Mouse (Mus musculus) heart, postnatal 0 days (tissue): ENCODE measurements around the gene Syngr1. TPM values are rescaled to one million over a fixed set of nuclear protein-coding genes. Genes with fewer than 3 reads are reported as not detected.
A peak's percentile ranks its signal among the peaks of the same experiment; 100 is the strongest.

Experiments used
- ATAC-seq: fragments of 200-750 bp; cut with Nextera tagmentation; 2 replicates; pipeline ENCODE4 v1.8.0; 2017; ENCODE audit warnings: low read depth, moderate number of reproducible peaks, moderate library complexity; ENCODE audit not compliant: insufficient read depth
- DNase-seq: peaks from one replicate; pipeline ENCODE4 v3.0.0-alpha.2; 2016; ENCODE audit warnings: low spot score
- H3K27ac ChIP-seq: fragments of 300-500 bp; sonication (generic); 2 replicates; pipeline ENCODE4 v1.5.1; 2014; ENCODE audit warnings: low read depth, mild to moderate bottlenecking
- H3K27me3 ChIP-seq: fragments of 300-500 bp; sonication (generic); 2 replicates; pipeline ENCODE4 v1.6.1; 2014; ENCODE audit warnings: low read length, mixed read lengths; ENCODE audit not compliant: control insufficient read depth, insufficient read depth
- H3K36me3 ChIP-seq: fragments of 300-500 bp; sonication (generic); replicated peaks from 2 replicates; pipeline ENCODE4 v1.6.1; 2014; ENCODE audit warnings: low read length, mixed read lengths; ENCODE audit not compliant: control insufficient read depth, insufficient read depth
- H3K4me1 ChIP-seq: fragments of 300-500 bp; sonication (generic); 2 replicates; pipeline ENCODE4 v1.6.1; 2014; ENCODE audit warnings: antibody characterized with exemption; ENCODE audit not compliant: control insufficient read depth, insufficient read depth
- H3K4me2 ChIP-seq: fragments of 300-500 bp; sonication (generic); 2 replicates; pipeline ENCODE4 v1.6.1; 2014; ENCODE audit warnings: low read depth, mild to moderate bottlenecking, low read length, moderate library complexity
- H3K4me3 ChIP-seq: fragments of 300-500 bp; sonication (generic); 2 replicates; pipeline ENCODE4 v1.5.1; 2014; ENCODE audit warnings: low read depth, low read length
- H3K9ac ChIP-seq: fragments of 300-500 bp; sonication (generic); replicated peaks from 2 replicates; pipeline ENCODE4 v1.6.1; 2014; ENCODE audit warnings: low read depth, low read length, mixed read lengths
- H3K9me3 ChIP-seq: fragments of 300-500 bp; sonication (generic); replicated peaks from 2 replicates; pipeline ENCODE4 v1.6.1; 2016; ENCODE audit warnings: low read length; ENCODE audit not compliant: control insufficient read depth
- CTCF ChIP-seq: IDR thresholded peaks from 2 replicates; pipeline ENCODE4 v1.5.1; 2016; ENCODE audit warnings: antibody characterized with exemption, control low read depth, low read depth
- EP300 ChIP-seq: IDR thresholded peaks from 2 replicates; pipeline ENCODE4 v1.6.1; 2016; ENCODE audit warnings: antibody characterized with exemption, low read depth
- WGBS: fragments of 180-500 bp; shearing (Covaris S2); extraction: QIAGEN DNeasy Blood & Tissue Kit; methylation state at CpG from one replicate; pipeline ENCODE4 v1.1.7; 2014; 5-methylcytosine and 5-hydroxymethylcytosine counted together
- polyA plus RNA-seq: library from polyadenylated mRNA; unstranded; fragments of >200 nt; fragmentation: Nextera tagmentation; extraction: Ambion mirVana; gene quantifications from 2 replicates; pipeline ENCODE4 v1.2.1, GENCODE M21; 2015
- total RNA-seq: library from RNA; depleted of rRNA; stranded (reverse); fragments of >200 nt; gene quantifications from 2 replicates; pipeline ENCODE4 v1.2.3, GENCODE M21; 2014; ENCODE audit warnings: low replicate concordance

Syngr1 gene
- total and polyA plus RNA-seq, 2 experiments from 2014 or later = 140 to 144 TPM

DNA sequence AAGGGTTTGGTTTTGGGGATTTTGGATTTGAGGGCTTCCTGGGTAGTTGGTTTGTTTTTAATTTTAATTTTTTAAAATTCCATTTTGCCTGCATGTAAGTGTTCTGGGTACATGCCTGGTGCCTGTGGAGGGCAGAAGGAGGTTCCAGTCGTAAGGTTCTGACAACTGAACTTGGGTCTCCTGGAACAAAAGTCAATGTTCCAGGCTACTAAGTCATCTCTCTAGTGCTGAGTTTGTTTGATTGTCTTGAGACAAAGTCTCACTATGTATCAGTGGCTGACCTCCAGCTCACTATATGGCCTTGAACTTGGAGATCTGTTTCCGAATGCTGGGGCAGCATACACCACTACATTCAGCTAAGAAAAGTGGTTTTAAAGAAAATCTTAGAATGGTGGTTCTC lies 44.4 kb downstream of the Syngr1 start:
- H3K4me2 ChIP-seq = no peak overlapping the region
- 85% methylated on average over 2 of the region's 2 CpGs for WGBS
- peaks cover 37% of the 10 kb centered on the region for H3K4me1 ChIP-seq
- no peak for ATAC-seq
- H3K4me3 ChIP-seq = no peak overlapping the region
- peak overlapping the region; percentile 99; the same call in 1 of the 2 replicates for H3K27ac ChIP-seq
- no peaks in the 10 kb centered on the region for H3K9me3 ChIP-seq
- no peaks in the 10 kb centered on the region for H3K27me3 ChIP-seq
- H3K9ac ChIP-seq = no peak overlapping the region
- DNase-seq = no peak
- TF ChIP-seq CTCF (no peak), EP300 (no peak)
- peaks cover 7% of the 10 kb centered on the region; the same call in 1 of the 2 replicates for H3K36me3 ChIP-seq

DNA sequence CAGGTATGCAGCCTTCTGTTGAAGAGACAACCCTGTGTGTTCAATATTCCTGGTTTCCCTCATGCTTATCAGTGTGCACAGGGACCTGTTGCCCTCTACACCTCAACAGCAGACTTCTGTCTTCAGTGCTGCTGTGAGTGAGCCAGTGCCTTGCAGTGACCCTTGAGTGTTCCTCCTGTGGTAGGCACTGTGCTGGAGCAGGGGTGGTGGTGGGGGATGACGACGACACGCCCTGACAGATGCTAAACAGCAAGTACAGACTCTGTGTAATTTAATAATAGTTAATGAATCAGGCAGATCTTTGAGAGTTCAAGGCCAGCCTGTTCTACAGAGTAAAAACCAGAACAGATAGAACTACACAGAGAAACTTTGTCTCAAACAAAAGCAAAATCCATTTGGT lies 45.5 kb downstream of the Syngr1 start:
- ATAC-seq (no peak), DNase-seq (no peak)
- peaks cover 37% of the 10 kb centered on the region for H3K4me1 ChIP-seq
- no peak overlapping the region for H3K4me3 ChIP-seq
- TF ChIP-seq CTCF = no peak
- no peak for TF ChIP-seq EP300
- H3K4me2 ChIP-seq = no peak overlapping the region
- no peaks in the 10 kb centered on the region for H3K27me3 ChIP-seq
- H3K36me3 ChIP-seq = peaks cover 14% of the 10 kb centered on the region; the same call in 1 of the 2 replicates
- no peaks in the 10 kb centered on the region for H3K9me3 ChIP-seq
- 89% methylated on average over 3 of the region's 3 CpGs for WGBS
- no peak overlapping the region for H3K9ac ChIP-seq
- H3K27ac ChIP-seq = peak overlapping the region; percentile 31; the same call in 1 of the 2 replicates

DNA sequence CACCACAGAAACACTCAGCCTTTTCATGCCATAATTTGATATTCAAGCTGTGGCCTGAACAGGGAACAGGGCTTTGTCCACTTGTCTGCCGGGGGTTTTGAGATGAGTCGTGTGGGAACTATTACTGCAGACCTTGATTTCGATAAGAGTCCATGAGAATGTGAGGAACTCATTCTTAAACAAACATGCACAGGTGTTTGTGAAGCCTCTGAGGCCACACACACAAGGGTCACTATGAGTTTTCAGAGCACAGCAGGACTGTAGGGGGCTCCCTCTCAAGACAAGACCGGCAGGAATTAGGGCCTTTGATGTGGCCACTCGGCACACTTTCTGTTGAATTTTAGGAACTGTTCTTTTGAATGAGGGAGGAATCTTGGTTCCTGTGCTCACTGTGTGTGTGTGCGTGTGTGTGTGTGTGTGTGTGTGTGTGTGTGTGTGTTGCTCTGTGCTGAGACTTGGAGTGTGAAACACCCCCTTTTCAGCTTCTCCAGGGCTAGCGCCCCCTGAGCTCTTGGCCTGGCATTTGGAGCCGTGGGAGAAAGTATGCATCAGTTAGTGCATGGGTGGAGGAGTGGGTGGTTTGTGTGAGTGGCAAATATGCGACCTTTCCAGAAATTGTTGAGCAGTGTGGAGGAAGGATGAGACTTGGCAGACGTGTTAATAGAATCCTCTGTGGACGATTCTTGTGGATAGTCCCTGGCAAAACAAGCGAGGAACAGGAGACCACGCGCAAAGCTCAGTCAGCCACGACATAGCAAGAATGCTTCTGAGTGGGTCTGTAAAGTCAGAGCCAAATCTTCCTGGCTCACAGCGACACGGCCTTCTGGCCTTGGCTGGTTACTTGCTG lies 47.0 kb downstream of the Syngr1 start:
- Histone ChIP-seq H3K9ac (no peak overlapping the region), H3K4me3 (no peak overlapping the region)
- 41% methylated on average over 17 of the region's 17 CpGs for WGBS

DNA sequence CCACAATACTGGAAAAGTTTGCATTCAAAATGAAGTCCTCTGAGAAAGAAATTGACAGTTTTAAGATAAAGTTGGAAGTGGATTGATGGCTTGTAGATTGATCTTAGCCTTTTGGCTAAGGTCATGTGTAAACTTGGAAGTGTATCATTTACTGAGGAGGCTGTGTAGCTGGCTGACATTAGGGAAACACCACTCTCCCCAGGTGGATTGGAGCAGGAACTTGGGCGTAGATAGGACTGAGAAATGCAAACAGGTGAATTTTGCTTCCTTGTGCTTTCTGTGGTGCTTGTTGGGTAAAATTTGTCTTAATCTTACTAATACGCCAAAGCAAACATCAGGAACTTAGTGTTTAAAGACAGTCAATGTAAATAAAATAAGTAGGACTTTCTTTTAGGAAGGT lies 49.2 kb downstream of the Syngr1 start:
- Histone ChIP-seq H3K9ac (no peak overlapping the region), H3K4me1 (peaks cover 23% of the 10 kb centered on the region), H3K4me3 (no peak overlapping the region), H3K4me2 (no peak overlapping the region), H3K27ac (no peak overlapping the region), H3K9me3 (no peaks in the 10 kb centered on the region), H3K27me3 (no peaks in the 10 kb centered on the region), H3K36me3 (peaks cover 39% of the 10 kb centered on the region)
- 97% methylated on average over 2 of the region's 2 CpGs for WGBS
- DNase-seq = no peak
- no peak for TF ChIP-seq EP300
- TF ChIP-seq CTCF = no peak
- no peak for ATAC-seq

More for the DNA sequence above, 47.0 kb downstream of the Syngr1 start:
- Histone ChIP-seq H3K36me3 (peaks cover 24% of the 10 kb centered on the region), H3K9me3 (no peaks in the 10 kb centered on the region), H3K27me3 (no peaks in the 10 kb centered on the region), H3K4me2 (no peak overlapping the region), H3K4me1 (peaks cover 37% of the 10 kb centered on the region), H3K27ac (peak overlapping the region; percentile 76)
- TF ChIP-seq EP300 (no peak), CTCF (0 out of 2 replicates have a peak, but pooled peaks have one; percentile 1)
- ATAC-seq (no peak), DNase-seq (no peak)

DNA sequence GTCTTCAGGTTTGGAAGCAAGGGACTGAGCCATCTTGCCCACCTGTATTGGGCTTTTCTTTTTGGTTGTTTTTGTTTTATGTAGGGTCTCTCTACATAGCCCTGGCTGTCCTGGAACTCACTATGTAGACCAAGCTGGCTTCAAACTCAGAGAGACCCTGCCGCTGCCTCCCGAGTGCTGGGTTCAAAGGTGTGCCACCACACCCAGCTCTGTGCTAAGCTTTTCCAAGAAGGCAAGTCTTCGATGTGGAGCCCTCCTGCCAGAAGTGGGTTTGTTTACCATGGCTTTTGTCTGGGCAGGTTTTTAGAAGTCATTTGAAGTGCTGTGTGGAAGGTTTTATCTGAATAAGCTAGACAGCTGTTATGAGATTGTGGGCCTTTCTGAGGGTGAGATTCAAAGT lies 49.7 kb downstream of the Syngr1 start:
- Histone ChIP-seq H3K9me3 (no peaks in the 10 kb centered on the region), H3K27ac (no peak overlapping the region; the same call in 1 of the 2 replicates), H3K4me1 (peaks cover 22% of the 10 kb centered on the region), H3K9ac (no peak overlapping the region), H3K4me2 (no peak overlapping the region), H3K4me3 (no peak overlapping the region), H3K27me3 (no peaks in the 10 kb centered on the region), H3K36me3 (peaks cover 39% of the 10 kb centered on the region)
- no peak for TF ChIP-seq CTCF
- no peak for TF ChIP-seq EP300
- DNase-seq (no peak), ATAC-seq (no peak)
- 81% methylated on average over 3 of the region's 3 CpGs for WGBS

DNA sequence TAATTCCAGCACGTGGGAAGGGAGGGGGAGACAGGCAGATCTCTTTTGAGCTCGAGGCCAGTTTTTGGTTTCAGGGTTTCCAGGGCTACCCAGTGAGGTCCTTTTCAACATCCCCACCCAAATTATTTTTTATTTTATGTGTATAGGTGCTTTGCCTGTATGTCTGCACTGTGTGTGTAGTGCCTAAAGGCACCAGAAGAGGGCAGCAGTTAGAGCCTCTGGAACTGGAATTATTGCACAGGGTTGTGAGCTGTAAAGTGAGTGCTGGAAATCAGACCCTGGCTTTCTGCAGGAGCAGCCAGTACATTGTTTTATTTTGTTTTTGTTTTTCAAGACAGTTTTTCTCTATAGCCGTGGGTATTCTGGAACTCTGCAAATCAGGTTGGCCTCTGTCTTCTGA lies 51.0 kb downstream of the Syngr1 start:
- H3K36me3 ChIP-seq = peaks cover 39% of the 10 kb centered on the region
- 98% methylated on average over 3 of the region's 3 CpGs for WGBS
- H3K27me3 ChIP-seq = no peaks in the 10 kb centered on the region
- ATAC-seq (no peak), DNase-seq (no peak)
- no peaks in the 10 kb centered on the region for H3K9me3 ChIP-seq
- H3K4me1 ChIP-seq = peaks cover 16% of the 10 kb centered on the region
- H3K4me3 ChIP-seq = no peak overlapping the region
- H3K27ac ChIP-seq = no peak overlapping the region
- TF ChIP-seq EP300 (no peak), CTCF (no peak)
- no peak overlapping the region for H3K4me2 ChIP-seq
- H3K9ac ChIP-seq = no peak overlapping the region
